Mouse (Mus musculus): Measurements from ENCODE around the gene Clcn7. TPM values are rescaled to one million over a fixed set of nuclear protein-coding genes. Genes with fewer than 3 reads are reported as not detected.
A peak's percentile ranks its signal among the peaks of the same experiment; 100 is the strongest.
"Not testable (repeated sequence)": the region's sequence is repeated elsewhere in the genome, so short reads cannot be mapped to it uniquely, and the experiment has no call there.

Clcn7 gene
- 10 to 100 TPM; 38.3 to 48.6 TPM for total RNA-seq (2021)
- 33.9 and 37.4 TPM in 2 replicates for polyA plus RNA-seq (2012; rRNA removed)
- long read RNA-seq, full-length matches to known transcripts, result 14 of 25 reads
- long read RNA-seq, partial matches to known transcripts, result 10 of 25 reads
- long read RNA-seq, other reads (novel, unspliced or antisense), result 1 of 25 reads

GRCm38 (mm10) chr17:25133275-25133698 is at the start of gene Clcn7:
Gene Clcn7 (plus strand): TSS chr17:25133391.
- peak; percentile 95 for DNase-seq

- DNase-seq, result peak; percentile 59
Measured at GRCm38 (mm10) chr17:25083444-25083931, 49.7 kb upstream of the Clcn7 start, which contains the start of gene Tmem204. Gene Tmem204 (minus strand): TSS chr17:25083591.

GRCm38 (mm10) chr17:25084835-25085385 is 48.3 kb upstream of the Clcn7 start:
- DNase-seq, result peak; percentile 56

GRCm38 (mm10) chr17:25086724-25087123 is 46.5 kb upstream of the Clcn7 start:
- DNase-seq, result no peak

- no peak for DNase-seq
Measured at GRCm38 (mm10) chr17:25089158-25089557, 44.0 kb upstream of the Clcn7 start.

GRCm38 (mm10) chr17:25090450-25090849 is 42.7 kb upstream of the Clcn7 start:
- DNase-seq, result no peak

- DNase-seq, result no peak
Measured at GRCm38 (mm10) chr17:25096221-25096620, 37.0 kb upstream of the Clcn7 start.

- no peak for DNase-seq
Measured at GRCm38 (mm10) chr17:25100052-25100451, 33.1 kb upstream of the Clcn7 start.

- no peak for DNase-seq
Measured at GRCm38 (mm10) chr17:25101338-25101737, 31.9 kb upstream of the Clcn7 start.

GRCm38 (mm10) chr17:25107786-25108185 is 25.4 kb upstream of the Clcn7 start:
- no peak for DNase-seq

GRCm38 (mm10) chr17:25109578-25109977 is 23.6 kb upstream of the Clcn7 start:
- peak; percentile 59 for DNase-seq

- DNase-seq, result no peak
Measured at GRCm38 (mm10) chr17:25110590-25110989, 22.6 kb upstream of the Clcn7 start.

- no peak for DNase-seq
Measured at GRCm38 (mm10) chr17:25111220-25111619, 22.0 kb upstream of the Clcn7 start.

- DNase-seq, result peak; percentile 63
Measured at GRCm38 (mm10) chr17:25111739-25112422, 21.3 kb upstream of the Clcn7 start.

- DNase-seq, result no peak
Measured at GRCm38 (mm10) chr17:25112423-25112810, 20.8 kb upstream of the Clcn7 start.

GRCm38 (mm10) chr17:25114908-25115645 is 18.1 kb upstream of the Clcn7 start:
- DNase-seq, result no peak

GRCm38 (mm10) chr17:25115664-25116432 is 17.3 kb upstream of the Clcn7 start, which contains the start of gene Telo2:
Gene Telo2 (minus strand): TSS chr17:25115967.
- peak; percentile 96 for DNase-seq

GRCm38 (mm10) chr17:25117263-25117662 is 15.9 kb upstream of the Clcn7 start:
- DNase-seq, result peak; percentile 60

- no peak for DNase-seq
Measured at GRCm38 (mm10) chr17:25120406-25120805, 12.8 kb upstream of the Clcn7 start, which contains the start of gene Ptx4. Gene Ptx4 (plus strand): TSS chr17:25120760.

GRCm38 (mm10) chr17:25123979-25124378 is 9.2 kb upstream of the Clcn7 start:
- no peak for DNase-seq

GRCm38 (mm10) chr17:25125442-25126060 is 7.6 kb upstream of the Clcn7 start:
- DNase-seq, result not testable (repeated sequence)

All from adrenal gland, adult 2 months (tissue).